Mouse (Mus musculus): ENCODE measurements at regions not wholly inside any gene's neighbourhood (a gene's known extent, or its start where the extent isn't known, plus 50 kb on each side); places are given as distances from the start of the nearest gene placed in this dataset.

GRCm38 (mm10) chr5:107051868-107052267 is 87.7 kb downstream of the Cdc7 start:
- no peak for TF ChIP-seq CTCF (IDR thresholded peaks at IDR 0.05; ENCODE audit: low read depth)
- TF ChIP-seq EP300 (IDR thresholded peaks at IDR 0.05; ENCODE audit: low read depth) = no peak

Data from liver, postnatal 0 days (tissue).